Mouse (Mus musculus): ENCODE measurements around the gene Fndc4. TPM values are rescaled to one million over a fixed set of nuclear protein-coding genes. Genes with fewer than 3 reads are reported as not detected.
A peak's percentile ranks its signal among the peaks of the same experiment; 100 is the strongest.

Fndc4 gene
- polyA plus RNA-seq, 1 experiment from 2014 or later: 114 TPM

- Histone ChIP-seq H3K36me3 (peaks cover 9% of the 10 kb centered on the region), H3K4me1 (replicated peaks) (peaks cover 40% of the 10 kb centered on the region), H3K27me3 (no peaks in the 10 kb centered on the region), H3K9me3 (no peaks in the 10 kb centered on the region), H3K27ac (replicated peaks) (peak overlapping the region; percentile 88), H3K4me3 (peak overlapping the region; percentile 54), H3K9ac (peak overlapping the region; percentile 47), H3K4me2 (peak overlapping the region; percentile 81)
- WGBS: 2% methylated on average over 9 of the region's 9 CpGs
- no peak for ATAC-seq (ENCODE audit: low FRiP score, low read depth)
These were observed 4.6 kb downstream of the Fndc4 start for GRCm38 (mm10) chr5:31291361-31291688.

- Histone ChIP-seq H3K9me3 (no peaks in the 10 kb centered on the region), H3K4me3 (peak within 1 kb of the TSS; percentile 54), H3K4me2 (peak within 1 kb of the TSS; percentile 81), H3K36me3 (peaks cover 14% of the 10 kb centered on the region), H3K27me3 (no peaks in the 10 kb centered on the region), H3K9ac (peak within 1 kb of the TSS; percentile 51), H3K4me1 (replicated peaks) (peaks cover 40% of the 10 kb centered on the region), H3K27ac (replicated peaks) (peak within 1 kb of the TSS; percentile 88)
- WGBS: 3% methylated on average over 45 of the region's 45 CpGs
- peak; percentile 93 for ATAC-seq (ENCODE audit: low FRiP score, low read depth)
These were observed 5.1 kb downstream of the Fndc4 start, which contains the start of gene Ift172 for GRCm38 (mm10) chr5:31290521-31291360. Ift172 (minus strand) TSS chr5:31291116.

GRCm38 (mm10) chr5:31289626-31290230 is 6.2 kb downstream of the Fndc4 start:
- Histone ChIP-seq H3K27me3 (no peaks in the 10 kb centered on the region), H3K9ac (no peak overlapping the region), H3K27ac (replicated peaks) (no peak overlapping the region), H3K4me2 (peak overlapping the region; percentile 81), H3K9me3 (no peaks in the 10 kb centered on the region), H3K4me3 (no peak overlapping the region), H3K4me1 (replicated peaks) (peaks cover 36% of the 10 kb centered on the region), H3K36me3 (peaks cover 23% of the 10 kb centered on the region)
- no peak for ATAC-seq (ENCODE audit: low FRiP score, low read depth)
- 84% methylated on average over 3 of the region's 3 CpGs for WGBS

GRCm38 (mm10) chr5:31288655-31289054 is 7.2 kb downstream of the Fndc4 start:
- WGBS: 71% methylated on average over 3 of the region's 3 CpGs
- no peak for ATAC-seq (ENCODE audit: low FRiP score, low read depth)
- Histone ChIP-seq H3K9me3 (no peaks in the 10 kb centered on the region), H3K4me1 (replicated peaks) (peaks cover 25% of the 10 kb centered on the region), H3K4me2 (no peak overlapping the region), H3K36me3 (peaks cover 32% of the 10 kb centered on the region), H3K27me3 (no peaks in the 10 kb centered on the region), H3K4me3 (no peak overlapping the region), H3K27ac (replicated peaks) (no peak overlapping the region), H3K9ac (no peak overlapping the region)

- Histone ChIP-seq H3K27ac (replicated peaks) (no peak overlapping the region), H3K4me2 (no peak overlapping the region), H3K9ac (no peak overlapping the region), H3K9me3 (no peaks in the 10 kb centered on the region), H3K4me3 (no peak overlapping the region), H3K27me3 (no peaks in the 10 kb centered on the region), H3K36me3 (peaks cover 37% of the 10 kb centered on the region), H3K4me1 (replicated peaks) (peaks cover 23% of the 10 kb centered on the region)
- no peak for ATAC-seq (ENCODE audit: low FRiP score, low read depth)
- whole genome bisulfite sequencing: 88% methylated on average over 4 of the region's 4 CpGs
These were observed 7.7 kb downstream of the Fndc4 start for GRCm38 (mm10) chr5:31288225-31288624.

- Histone ChIP-seq H3K27me3 (no peaks in the 10 kb centered on the region), H3K4me2 (no peak overlapping the region), H3K9me3 (no peaks in the 10 kb centered on the region), H3K4me3 (no peak overlapping the region), H3K27ac (replicated peaks) (no peak overlapping the region), H3K36me3 (peaks cover 80% of the 10 kb centered on the region), H3K4me1 (replicated peaks) (no peaks in the 10 kb centered on the region), H3K9ac (no peak overlapping the region)
- 90% methylated on average over 20 of the region's 20 CpGs for WGBS
- no peak for ATAC-seq (ENCODE audit: low FRiP score, low read depth)
These were observed 16.5 kb downstream of the Fndc4 start for GRCm38 (mm10) chr5:31279245-31279988.

- Histone ChIP-seq H3K36me3 (peaks cover 57% of the 10 kb centered on the region), H3K4me2 (no peak overlapping the region)
- WGBS: 92% methylated on average over 6 of the region's 6 CpGs
These were observed 22.9 kb downstream of the Fndc4 start for GRCm38 (mm10) chr5:31273018-31273417.

GRCm38 (mm10) chr5:31267686-31268085 is 28.2 kb downstream of the Fndc4 start:
- WGBS: 62% methylated on average over 6 of the region's 6 CpGs
- no peaks in the 10 kb centered on the region for H3K27me3 ChIP-seq
- H3K9ac ChIP-seq: no peak overlapping the region
- H3K4me1 ChIP-seq (replicated peaks): no peaks in the 10 kb centered on the region
- no peak overlapping the region for H3K27ac ChIP-seq (replicated peaks)
- no peak overlapping the region for H3K4me2 ChIP-seq
- no peak for ATAC-seq (ENCODE audit: low FRiP score, low read depth)
- no peak overlapping the region for H3K4me3 ChIP-seq
- no peaks in the 10 kb centered on the region for H3K9me3 ChIP-seq
- H3K36me3 ChIP-seq: peaks cover 74% of the 10 kb centered on the region

More at GRCm38 (mm10) chr5:31273018-31273417, 22.9 kb downstream of the Fndc4 start:
- H3K9me3 ChIP-seq: no peaks in the 10 kb centered on the region
- H3K27me3 ChIP-seq: no peaks in the 10 kb centered on the region
- H3K4me3 ChIP-seq: no peak overlapping the region
- H3K4me1 ChIP-seq (replicated peaks): no peaks in the 10 kb centered on the region
- H3K9ac ChIP-seq: no peak overlapping the region
- no peak overlapping the region for H3K27ac ChIP-seq (replicated peaks)
- no peak for ATAC-seq (ENCODE audit: low FRiP score, low read depth)

- H3K4me3 ChIP-seq: no peak overlapping the region
- no peak overlapping the region for H3K4me2 ChIP-seq
- H3K9ac ChIP-seq: no peak overlapping the region
- no peak for ATAC-seq (ENCODE audit: low FRiP score, low read depth)
- H3K27me3 ChIP-seq: no peaks in the 10 kb centered on the region
- no peaks in the 10 kb centered on the region for H3K4me1 ChIP-seq (replicated peaks)
- H3K27ac ChIP-seq (replicated peaks): no peak overlapping the region
- no peaks in the 10 kb centered on the region for H3K9me3 ChIP-seq
- peaks cover 82% of the 10 kb centered on the region for H3K36me3 ChIP-seq
- WGBS: 87% methylated on average over 7 of the region's 7 CpGs
These were observed 29.8 kb downstream of the Fndc4 start for GRCm38 (mm10) chr5:31266101-31266500.

GRCm38 (mm10) chr5:31257616-31258015 is 38.3 kb downstream of the Fndc4 start:
- Histone ChIP-seq H3K9ac (no peak overlapping the region), H3K36me3 (peaks cover 64% of the 10 kb centered on the region), H3K9me3 (no peaks in the 10 kb centered on the region), H3K27ac (replicated peaks) (no peak overlapping the region), H3K27me3 (no peaks in the 10 kb centered on the region), H3K4me1 (replicated peaks) (no peaks in the 10 kb centered on the region), H3K4me3 (no peak overlapping the region), H3K4me2 (no peak overlapping the region)
- no peak for ATAC-seq (ENCODE audit: low FRiP score, low read depth)
- 89% methylated on average over 11 of the region's 11 CpGs for WGBS

- 87% methylated on average over 2 of the region's 2 CpGs for WGBS
- no peak overlapping the region for H3K4me2 ChIP-seq
- no peak overlapping the region for H3K27ac ChIP-seq (replicated peaks)
- no peak overlapping the region for H3K4me3 ChIP-seq
- peaks cover 61% of the 10 kb centered on the region for H3K36me3 ChIP-seq
- H3K4me1 ChIP-seq (replicated peaks): peaks cover 6% of the 10 kb centered on the region; the same call in 1 of the 2 replicates
- no peak overlapping the region for H3K9ac ChIP-seq
- no peaks in the 10 kb centered on the region for H3K27me3 ChIP-seq
- H3K9me3 ChIP-seq: no peaks in the 10 kb centered on the region
- ATAC-seq (ENCODE audit: low FRiP score, low read depth): no peak
These were observed 39.9 kb downstream of the Fndc4 start for GRCm38 (mm10) chr5:31255971-31256370.

GRCm38 (mm10) chr5:31255381-31255780 is 40.5 kb downstream of the Fndc4 start:
- 97% methylated on average over 2 of the region's 2 CpGs for WGBS
- Histone ChIP-seq H3K27me3 (no peaks in the 10 kb centered on the region), H3K4me2 (no peak overlapping the region), H3K4me1 (replicated peaks) (peaks cover 6% of the 10 kb centered on the region; the same call in 1 of the 2 replicates), H3K27ac (replicated peaks) (no peak overlapping the region), H3K9ac (no peak overlapping the region), H3K9me3 (no peaks in the 10 kb centered on the region), H3K36me3 (peaks cover 61% of the 10 kb centered on the region), H3K4me3 (no peak overlapping the region)
- ATAC-seq (ENCODE audit: low FRiP score, low read depth): no peak

All from hindbrain, embryonic 15.5 days (tissue).